ENCODE assay signal across 8 mouse cellular contexts in genomic region chr4:107250494-107250893, GRCm38 (mm10). TPM values are rescaled to one million over a fixed set of nuclear protein-coding genes. Genes with fewer than 3 reads are reported as not detected.
DNase-seq lines count a peak whose midpoint lies in the region; ATAC-seq and TF ChIP-seq lines count a peak whose summit lies in the region.

No protein-coding gene starts in this region.

- H3K36me3 ChIP-seq in hindbrain, embryonic 14.5 days (replicated peaks; ENCODE audit: control insufficient read depth, insufficient read depth) = peaks cover 14% of the 10 kb centered on the region
- H3K36me3 ChIP-seq in hindbrain, embryonic 13.5 days = peaks cover 10% of the 10 kb centered on the region
- H3K36me3 ChIP-seq in C2C12 (ENCODE audit: control insufficient read depth, insufficient read depth) = peaks cover 8% of the 10 kb centered on the region

- H3K4me3 ChIP-seq in hindbrain, embryonic 14.5 days (replicated peaks; ENCODE audit: low read length) = no peak overlapping the region
- H3K4me3 ChIP-seq in hindbrain, embryonic 13.5 days = no peak overlapping the region
- H3K4me3 ChIP-seq in C2C12 (ENCODE audit: insufficient read depth, poor library complexity, severe bottlenecking) = no peak overlapping the region

- H3K9ac ChIP-seq in hindbrain, embryonic 14.5 days = no peak overlapping the region
- no peak overlapping the region for H3K9ac ChIP-seq in hindbrain, embryonic 13.5 days

- no peak overlapping the region for H3K4me2 ChIP-seq in hindbrain, embryonic 14.5 days (replicated peaks)
- no peak overlapping the region for H3K4me2 ChIP-seq in hindbrain, embryonic 13.5 days

- peak; percentile 53 for TF ChIP-seq CTCF in C2C12 (IDR thresholded peaks at IDR 0.05; ENCODE audit: control insufficient read depth, insufficient read depth, insufficient read length)

- H3K79me3 ChIP-seq in C2C12 (ENCODE audit: low read depth) = peaks cover 22% of the 10 kb centered on the region

- H3K4me1 ChIP-seq in hindbrain, embryonic 14.5 days (replicated peaks; ENCODE audit: control insufficient read depth, insufficient read depth, low read length) = peaks cover 27% of the 10 kb centered on the region
- peaks cover 46% of the 10 kb centered on the region for H3K4me1 ChIP-seq in hindbrain, embryonic 13.5 days (replicated peaks)

- 22% methylated on average over 4 of the region's 4 CpGs for WGBS in hindbrain, embryonic 14.5 days
- 20% methylated on average over 4 of the region's 4 CpGs for WGBS in hindbrain, embryonic 13.5 days

- H3K79me2 ChIP-seq in C2C12 (ENCODE audit: control insufficient read depth, insufficient read depth) = peaks cover 58% of the 10 kb centered on the region

- no peak overlapping the region for H3ac ChIP-seq in C2C12 (ENCODE audit: control insufficient read depth, insufficient read length, low read depth)

- ATAC-seq in hindbrain, embryonic 14.5 days (ENCODE audit: low FRiP score) = no peak
- no peak for ATAC-seq in hindbrain, embryonic 13.5 days (ENCODE audit: low FRiP score)

- intact Hi-C loops in left cerebral cortex, postnatal 4 days (cut with DNase I) = loop anchor here (5.0 kb wide), 2 partner anchors 62 to 97 kb away; partner anchors contain the start of gene Yipf1

- no peaks in the 10 kb centered on the region for H3K9me3 ChIP-seq in hindbrain, embryonic 14.5 days (ENCODE audit: control insufficient read depth, low read length)
- no peaks in the 10 kb centered on the region for H3K9me3 ChIP-seq in hindbrain, embryonic 13.5 days

- H3K27me3 ChIP-seq in hindbrain, embryonic 14.5 days (ENCODE audit: control insufficient read depth, insufficient read depth, low read length) = no peaks in the 10 kb centered on the region
- no peaks in the 10 kb centered on the region for H3K27me3 ChIP-seq in hindbrain, embryonic 13.5 days
- no peaks in the 10 kb centered on the region for H3K27me3 ChIP-seq in C2C12 (ENCODE audit: control insufficient read depth, insufficient read depth, insufficient read length)

- peak; percentile 64 for DNase-seq in hindbrain, embryonic 14.5 days (ENCODE audit: low spot score)
- peak; percentile 63 for DNase-seq in adipocyte (ENCODE audit: low spot score)
- peak; percentile 29 for DNase-seq in embryo, embryonic 11.5 days (ENCODE audit: low read depth, low spot score)
- peak; percentile 35 for DNase-seq in left cerebral cortex, postnatal 4 days
- DNase-seq in spleen, postnatal 10 days (ENCODE audit: low spot score in 2 of 2) = peak; percentile 15 to 53
- no peak for DNase-seq in frontal cortex, postnatal 14 days (ENCODE audit: low spot score in 2 of 2)

- no peak overlapping the region for H3K27ac ChIP-seq in hindbrain, embryonic 14.5 days
- no peak overlapping the region for H3K27ac ChIP-seq in hindbrain, embryonic 13.5 days

TF ChIP-seq in C2C12, 6 proteins besides CTCF, POLR2A, EP300 and RAD21:
- TF ChIP-seq FOSL1 (IDR thresholded peaks at IDR 0.05; ENCODE audit: insufficient read depth, low read length, poor library complexity, severe bottlenecking) = no peak
- no peak for TF ChIP-seq MYOD1 (IDR thresholded peaks at IDR 0.05; ENCODE audit: control insufficient read depth, insufficient read length, low read depth)
- no peak for TF ChIP-seq USF1 (IDR thresholded peaks at IDR 0.05; ENCODE audit: low read depth)
- TF ChIP-seq MAX (IDR thresholded peaks at IDR 0.05) = no peak
- no peak for TF ChIP-seq CEBPB (IDR thresholded peaks at IDR 0.05; ENCODE audit: low read depth)
- TF ChIP-seq MYOG (IDR thresholded peaks at IDR 0.05; ENCODE audit: control insufficient read depth, extremely low read depth, insufficient read length) = no peak

RNA-seq across cellular contexts. Expression of gene Lrrc42, which starts 2.8 kb away (rescaled TPM):
- 54.1 and 57.1 TPM in 2 replicates for polyA plus RNA-seq in hindbrain, embryonic 14.5 days (2014; fragmentation: Nextera tagmentation; extraction: Ambion mirVana)
- 56.8 and 59.4 TPM in 2 replicates for polyA plus RNA-seq in hindbrain, embryonic 13.5 days (2015; fragmentation: Nextera tagmentation; extraction: Ambion mirVana)
- 32.5 TPM for polyA plus RNA-seq in C2C12 (2012; fragmentation: generic; extraction: Trizol)
- 10 to 100 TPM; 40.3 to 44.8 TPM for total RNA-seq in left cerebral cortex, postnatal 4 days (2021)

RNA-seq across cellular contexts. Expression of gene Hspb11, which starts 2.9 kb away (rescaled TPM):
- polyA plus RNA-seq in hindbrain, embryonic 14.5 days (2014; fragmentation: Nextera tagmentation; extraction: Ambion mirVana) = 37.3 and 46.1 TPM in 2 replicates
- 43.5 and 44.7 TPM in 2 replicates for polyA plus RNA-seq in hindbrain, embryonic 13.5 days (2015; fragmentation: Nextera tagmentation; extraction: Ambion mirVana)
- 15.5 TPM for polyA plus RNA-seq in C2C12 (2012; fragmentation: generic; extraction: Trizol)
- 10 to 100 TPM; 14.8 to 20.0 TPM for total RNA-seq in left cerebral cortex, postnatal 4 days (2021)

RNA-seq across cellular contexts. Expression of gene Ldlrad1, which starts 41.5 kb away (rescaled TPM):
- polyA plus RNA-seq in hindbrain, embryonic 14.5 days (2014; fragmentation: Nextera tagmentation; extraction: Ambion mirVana) = not detected in 2 replicates
- not detected in 2 replicates for polyA plus RNA-seq in hindbrain, embryonic 13.5 days (2015; fragmentation: Nextera tagmentation; extraction: Ambion mirVana)
- polyA plus RNA-seq in C2C12 (2012; fragmentation: generic; extraction: Trizol) = not detected
- not detected for total RNA-seq in left cerebral cortex, postnatal 4 days (2021)

RNA-seq across cellular contexts. Expression of gene Dio1, which starts 56.5 kb away (rescaled TPM):
- polyA plus RNA-seq in hindbrain, embryonic 14.5 days (2014; fragmentation: Nextera tagmentation; extraction: Ambion mirVana) = not detected in 2 replicates
- polyA plus RNA-seq in hindbrain, embryonic 13.5 days (2015; fragmentation: Nextera tagmentation; extraction: Ambion mirVana) = not detected in 2 replicates
- polyA plus RNA-seq in C2C12 (2012; fragmentation: generic; extraction: Trizol) = not detected
- not detected for total RNA-seq in left cerebral cortex, postnatal 4 days (2021)

Comparison
In these comparisons a context has a peak if more than half of its experiments do, and no peak if none do; other contexts are left out.
1. DNase-seq: peak in hindbrain, embryonic 14.5 days (single experiment), adipocyte (single experiment), embryo, embryonic 11.5 days (single experiment), left cerebral cortex, postnatal 4 days (single experiment) and spleen, postnatal 10 days (2 of 2); none in frontal cortex, postnatal 14 days (0 of 2).